Mouse (Mus musculus): ENCODE measurements around the gene Grxcr1.

Gene Grxcr1

DNA sequence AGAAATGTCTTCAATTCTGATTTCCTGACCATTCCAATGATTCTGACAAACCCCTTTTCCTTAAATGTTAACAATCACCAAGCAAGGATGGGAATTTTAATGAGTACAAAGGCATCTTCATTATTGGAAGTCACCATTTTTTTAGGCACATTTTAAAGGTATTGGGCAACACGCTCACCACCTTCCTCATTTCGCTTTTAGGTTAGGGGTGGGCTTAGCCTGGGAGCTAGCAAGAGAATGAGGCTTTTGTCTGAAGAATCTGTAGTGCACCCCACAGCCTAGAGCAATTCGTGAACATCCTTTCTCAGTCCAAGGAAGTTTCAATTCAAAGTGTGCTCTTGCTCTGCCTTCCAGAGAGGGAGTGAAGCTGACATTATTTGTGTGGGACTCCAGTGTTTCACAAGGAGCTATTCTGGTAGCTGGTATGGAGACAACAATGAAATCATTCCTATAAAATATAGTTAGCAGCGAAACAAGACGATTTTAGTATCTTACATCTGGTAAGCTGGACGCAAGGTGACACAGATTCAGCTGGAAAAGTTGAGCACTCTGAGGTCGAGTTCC, 55.0 kb downstream of the Grxcr1 start:
- in situ Hi-C loops (cut with MseI, MboI) = no loop called here

- in situ Hi-C loops (cut with MseI, MboI) = no loop called here
These were observed 55.5 kb downstream of the Grxcr1 start for GRCm38 (mm10) chr5:68087174-68087573.

DNA sequence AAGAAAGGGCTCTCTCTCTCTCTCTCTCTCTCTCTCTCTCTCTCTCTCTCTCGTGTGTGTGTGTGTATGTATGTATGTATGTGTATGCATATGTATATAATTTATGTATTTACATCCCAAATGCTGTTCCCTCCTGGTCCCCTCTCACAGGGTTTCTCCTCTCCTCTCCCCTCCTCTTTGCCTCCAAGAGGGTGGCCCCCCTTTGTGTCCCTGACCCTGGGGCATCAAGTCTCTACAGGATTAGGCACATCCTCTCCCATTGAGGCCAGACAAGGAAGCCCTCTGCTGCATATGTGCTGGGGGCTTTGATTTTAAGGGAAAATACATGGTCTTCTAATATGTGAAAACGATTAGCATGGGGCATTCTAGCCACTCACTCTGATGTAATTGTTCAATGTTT, 61.5 kb downstream of the Grxcr1 start:
- in situ Hi-C loops (cut with MseI, MboI) = no loop called here

DNA sequence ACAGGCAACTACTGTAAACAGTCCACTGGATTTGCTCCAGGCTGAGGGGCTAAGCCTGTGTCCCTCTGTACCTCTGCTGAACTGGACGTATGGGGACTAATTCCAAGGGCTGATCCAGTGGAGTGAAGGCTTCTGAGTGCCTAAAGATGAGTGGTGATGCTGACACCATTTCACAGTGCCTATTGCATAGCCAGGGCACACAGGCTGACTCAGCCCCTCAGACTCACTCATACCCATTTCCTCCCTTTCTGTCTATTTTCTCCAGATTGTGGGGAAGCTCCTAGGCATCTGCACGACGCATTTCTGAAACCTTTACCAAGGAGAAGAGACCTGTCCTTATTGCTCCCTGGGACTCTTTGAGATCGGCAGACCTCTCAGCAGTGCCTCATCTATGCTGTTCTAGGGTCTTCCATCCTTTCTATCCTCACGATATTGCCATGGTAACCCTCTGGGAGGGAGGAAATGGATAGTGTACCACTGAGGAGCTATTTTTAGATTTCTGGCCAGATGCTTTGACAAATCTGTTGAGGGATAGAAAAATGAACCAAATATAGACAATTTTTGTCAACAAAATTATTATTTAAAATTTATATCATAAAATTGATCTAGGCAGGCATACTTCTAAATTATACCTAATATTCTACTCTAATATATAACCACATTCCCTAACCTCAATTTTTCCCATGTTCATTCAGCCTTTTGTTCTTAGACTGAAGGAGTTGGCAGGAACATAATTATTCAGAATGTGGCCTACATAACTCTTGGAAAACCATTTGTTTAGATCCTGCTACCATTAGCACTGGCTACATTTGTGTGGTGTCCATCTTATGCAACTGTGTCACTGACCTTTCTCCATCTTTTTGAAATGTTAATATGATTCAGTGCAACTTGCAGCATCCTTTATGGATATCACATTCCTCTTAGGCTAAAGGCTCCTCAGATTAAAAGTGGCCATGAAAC, 66.3 kb downstream of the Grxcr1 start:
- in situ Hi-C loops (cut with MseI, MboI) = no loop called here

- in situ Hi-C loops (cut with MseI, MboI) = no loop called here
These were observed 80.9 kb downstream of the Grxcr1 start for GRCm38 (mm10) chr5:68112430-68113036.

GRCm38 (mm10) chr5:68120880-68121279, 89.2 kb downstream of the Grxcr1 start:
- in situ Hi-C loops (cut with MseI, MboI) = no loop called here

- in situ Hi-C loops (cut with MseI, MboI) = no loop called here
These were observed 91.2 kb downstream of the Grxcr1 start for GRCm38 (mm10) chr5:68122883-68123282.

DNA sequence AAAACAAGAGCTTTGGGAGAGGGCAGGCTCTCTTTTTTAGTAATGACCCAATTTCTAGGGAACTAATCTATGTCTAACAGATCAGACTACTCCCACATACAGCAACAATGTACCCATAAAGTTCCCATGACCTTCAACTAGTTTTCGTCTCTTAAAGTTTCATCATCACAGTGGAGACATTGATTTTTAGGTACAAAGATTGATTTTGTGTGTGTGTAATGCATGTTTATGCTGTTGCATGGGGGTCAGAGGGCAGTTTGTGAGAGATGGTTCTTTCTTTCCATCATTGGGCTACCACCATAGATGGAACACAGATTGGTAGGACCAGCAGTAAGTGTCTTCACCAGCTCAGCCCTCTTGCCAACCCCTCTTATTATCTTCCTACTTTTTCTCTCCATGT, 93.8 kb downstream of the Grxcr1 start:
- in situ Hi-C loops (cut with MseI, MboI) = no loop called here

GRCm38 (mm10) chr5:68128421-68128820, 96.8 kb downstream of the Grxcr1 start:
- in situ Hi-C loops (cut with MseI, MboI) = no loop called here

DNA sequence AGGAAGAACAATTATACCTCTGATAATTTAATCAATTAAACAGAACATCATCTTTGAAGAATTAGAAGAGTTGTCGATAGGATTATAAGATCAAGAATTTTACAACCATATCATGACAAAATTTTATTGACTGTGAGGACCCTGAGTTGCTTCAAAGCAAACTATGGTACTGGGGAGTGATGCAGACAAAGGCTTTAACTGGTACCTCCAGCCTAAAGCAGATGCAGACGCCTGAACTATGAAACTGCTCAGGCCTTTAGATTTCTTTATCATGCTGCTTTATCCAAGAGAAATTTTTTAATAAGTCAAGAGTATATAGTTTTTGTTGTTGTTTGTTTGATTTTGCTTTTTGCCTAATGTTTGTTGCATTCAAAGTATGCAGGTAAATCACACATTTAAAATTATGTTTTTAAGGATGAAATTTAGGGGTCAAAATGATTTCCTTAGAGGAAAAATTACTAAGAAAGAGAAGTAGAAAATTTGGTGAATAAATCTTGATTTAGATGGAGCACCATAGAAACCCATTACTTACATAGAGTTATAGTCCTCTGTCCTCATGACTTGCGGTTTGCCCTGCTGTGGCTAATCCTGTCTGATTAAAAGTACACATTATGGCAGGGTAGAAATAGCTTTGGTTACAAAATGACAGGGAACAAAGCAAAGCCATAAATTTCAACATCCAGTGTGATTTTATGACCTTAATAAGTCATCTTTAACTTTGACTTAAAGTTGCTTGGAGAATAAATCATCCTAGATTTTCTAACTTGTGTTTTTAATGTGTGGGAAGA, 97.4 kb downstream of the Grxcr1 start:
- in situ Hi-C loops (cut with MseI, MboI) = no loop called here

DNA sequence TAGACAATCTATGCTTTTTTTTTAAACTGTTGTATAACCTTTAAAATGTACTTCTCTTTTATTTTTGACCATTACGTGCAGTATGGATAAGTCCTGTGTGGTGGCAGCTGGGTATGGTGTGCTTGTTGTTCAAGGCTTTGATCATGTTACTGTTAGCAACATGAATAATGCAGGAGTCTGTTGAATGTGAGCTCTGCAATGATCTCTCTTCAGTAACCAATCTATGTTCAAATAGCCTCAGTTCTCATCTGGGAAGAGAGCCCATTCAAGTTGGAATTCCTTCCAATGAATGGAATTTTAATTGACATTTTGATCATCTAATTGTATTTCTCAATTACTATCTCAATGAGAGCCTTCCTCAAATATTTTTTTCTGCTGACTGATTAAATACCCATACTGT, 115.2 kb downstream of the Grxcr1 start:
- in situ Hi-C loops (cut with MseI, MboI) = no loop called here

GRCm38 (mm10) chr5:68149946-68150345, 118.3 kb downstream of the Grxcr1 start:
- in situ Hi-C loops (cut with MseI, MboI) = no loop called here

DNA sequence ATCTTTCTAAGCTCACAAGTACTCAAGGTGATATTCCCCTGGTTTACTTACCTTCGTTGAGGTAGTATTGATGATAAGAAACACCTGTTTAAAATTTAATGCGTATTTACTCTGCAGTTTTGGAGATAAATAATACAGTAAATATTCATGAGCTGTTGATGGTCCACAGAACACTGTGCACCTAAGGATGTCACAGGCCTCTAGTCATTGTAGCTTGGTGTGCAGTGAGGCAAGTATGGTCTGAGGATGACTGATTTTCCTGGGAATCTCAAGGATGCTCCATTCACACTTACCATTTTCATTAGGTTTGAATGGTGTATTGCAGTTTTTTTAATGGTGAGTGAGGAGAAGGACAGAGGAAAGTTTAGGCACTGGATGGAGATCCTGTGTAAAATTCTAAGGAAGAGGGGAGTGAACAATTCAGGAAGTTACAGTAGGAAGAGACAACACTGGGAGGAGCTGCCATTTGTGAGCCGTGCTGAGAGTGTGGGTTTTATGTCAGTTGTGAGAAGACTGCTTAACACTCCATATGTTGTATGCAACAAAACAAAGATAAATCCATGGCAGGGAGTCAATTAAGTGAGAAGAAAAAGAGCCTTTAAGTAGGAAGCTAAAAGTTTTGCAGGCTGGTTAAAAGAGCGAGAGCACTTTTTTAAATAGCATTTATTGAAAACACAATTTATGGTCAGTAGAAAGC, 118.9 kb downstream of the Grxcr1 start:
- in situ Hi-C loops (cut with MseI, MboI) = no loop called here

- in situ Hi-C loops (cut with MseI, MboI) = no loop called here
These were observed 130.9 kb downstream of the Grxcr1 start for GRCm38 (mm10) chr5:68162503-68162902.

DNA sequence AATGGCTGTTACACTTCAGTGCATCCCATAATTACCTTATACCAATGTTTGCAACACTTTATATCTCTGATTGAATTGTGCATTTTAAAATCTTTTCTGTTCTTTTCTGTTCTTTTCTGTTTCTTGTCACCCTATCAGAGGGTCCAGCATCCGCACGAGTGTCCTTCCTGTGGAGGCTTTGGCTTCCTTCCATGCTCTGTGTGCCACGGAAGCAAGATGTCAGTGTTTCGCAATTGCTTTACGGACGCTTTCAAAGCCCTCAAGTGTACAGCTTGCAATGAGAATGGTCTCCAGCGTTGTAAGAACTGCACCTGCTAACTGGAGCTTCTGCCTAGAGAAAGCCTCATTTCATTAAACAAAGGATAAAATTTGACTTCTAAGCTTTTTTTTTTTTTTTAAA, 134.3 kb downstream of the Grxcr1 start:
- in situ Hi-C loops (cut with MseI, MboI) = no loop called here

Measured in mouse trophoblast stem cell (cell line).